Mouse (Mus musculus) megakaryocyte-erythroid progenitor cell, adult 5 weeks (primary cell): ENCODE measurements around the gene Nipa2. TPM values are rescaled to one million over a fixed set of nuclear protein-coding genes. Genes with fewer than 3 reads are reported as not detected.

Source experiments
- polyA plus RNA-seq: library from polyadenylated mRNA; stranded (reverse); fragments of >175 nt; gene quantifications from 2 replicates; pipeline ENCODE4 v1.2.3, GENCODE M21; 2012

Gene Nipa2
- polyA plus RNA-seq = 11.6 and 13.2 TPM in 2 replicates

GRCm38 (mm10) chr7:55962004-55962908 is at the start of gene Nipa2:
Nipa2 (minus strand) TSS chr7:55962476.

Other genes with a start within 250 kb of the Nipa2 start
- 0.31 and 0.49 TPM in 2 replicates for gene Siglech, start 194.3 kb downstream of the Nipa2 start, polyA plus RNA-seq
- 1.3 and 1.8 TPM in 2 replicates for gene Tubgcp5, start 168.3 kb downstream of the Nipa2 start, polyA plus RNA-seq
- 22.8 and 25.2 TPM in 2 replicates for gene Cyfip1, start 120.7 kb downstream of the Nipa2 start, polyA plus RNA-seq
- 1.1 and 1.7 TPM in 2 replicates for gene Nipa1, start 57.5 kb upstream of the Nipa2 start, polyA plus RNA-seq
- gene Herc2, start 87.7 kb upstream of the Nipa2 start, polyA plus RNA-seq = 2.8 and 3.6 TPM in 2 replicates